Mouse (Mus musculus): Measurements from ENCODE around the gene Ern1.

- TF ChIP-seq CTCF (IDR thresholded peaks at IDR 0.05; ENCODE audit: low read depth, low read length) = no peak
- no peak for TF ChIP-seq POLR2A (IDR thresholded peaks at IDR 0.05; ENCODE audit: extremely low read depth, insufficient read depth, low read length)
Measured at GRCm38 (mm10) chr11:106349772-106350171, 137.9 kb downstream of the Ern1 start.

All from liver, adult 2 months (tissue).